Comparison of ENCODE assay signal across 31 mouse cellular contexts in the genomic region with DNA sequence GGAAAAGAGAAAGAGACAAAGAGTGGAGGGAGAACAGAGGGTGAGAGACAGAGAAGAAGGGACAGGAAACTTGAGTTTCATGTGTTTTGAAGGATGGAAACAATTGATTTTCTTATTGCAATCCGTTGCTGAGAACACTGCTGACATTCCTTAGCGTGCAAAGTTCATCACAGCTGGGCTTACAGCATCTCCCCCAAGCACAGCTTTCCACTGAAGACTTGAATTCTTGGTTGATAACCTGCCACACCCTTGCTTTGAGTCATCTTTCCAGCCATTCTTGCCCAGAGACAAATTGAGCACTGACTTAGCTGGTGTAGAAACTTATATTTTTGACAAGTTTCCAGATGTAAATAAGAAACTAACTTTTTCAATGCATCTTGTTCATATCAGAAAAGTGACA. TPM values are rescaled to one million over a fixed set of nuclear protein-coding genes. Genes with fewer than 3 reads are reported as not detected.
DNase-seq lines count a peak whose midpoint lies in the region; ATAC-seq and TF ChIP-seq lines count a peak whose summit lies in the region.
"Had no signal": no experiment of that assay in that cellular context is flagged by ENCODE, and none has a peak within 500 bp of the region (broad histone marks: within the 10 kb centered on the region; RNA-seq: fewer than 3 reads in every experiment).

No protein-coding gene starts in this region.

- H3K9ac ChIP-seq in lung, embryonic 14.5 days = no peak overlapping the region
- no peak overlapping the region for H3K9ac ChIP-seq in lung, postnatal 0 days (replicated peaks; ENCODE audit: low read depth)
- H3K9ac ChIP-seq in embryonic facial prominence, embryonic 15.5 days = no peak overlapping the region
- no peak overlapping the region for H3K9ac ChIP-seq in forebrain, embryonic 14.5 days (ENCODE audit: low read length)
- H3K9ac ChIP-seq: embryonic facial prominence, embryonic 12.5 days; forebrain, embryonic 12.5 days; hindbrain, embryonic 14.5 days; liver, embryonic 14.5 days; midbrain, embryonic 15.5 days; neural tube, embryonic 12.5 days had no signal

- H3K36me3 ChIP-seq in lung, embryonic 14.5 days (ENCODE audit: insufficient read depth) = no peaks in the 10 kb centered on the region
- no peaks in the 10 kb centered on the region for H3K36me3 ChIP-seq in lung, postnatal 0 days (ENCODE audit: insufficient read depth, low read length)
- H3K36me3 ChIP-seq in embryonic facial prominence, embryonic 15.5 days = no peaks in the 10 kb centered on the region
- no peaks in the 10 kb centered on the region for H3K36me3 ChIP-seq in forebrain, embryonic 14.5 days (ENCODE audit: control insufficient read depth, insufficient read depth, low read length)
- H3K36me3 ChIP-seq: embryonic facial prominence, embryonic 12.5 days; forebrain, embryonic 12.5 days; heart, embryonic 10.5 days; midbrain, embryonic 10.5 days; midbrain, embryonic 15.5 days; neural tube, embryonic 12.5 days had no signal

- ATAC-seq in lung, embryonic 14.5 days (ENCODE audit: insufficient read depth) = no peak
- no peak for ATAC-seq in lung, postnatal 0 days
- ATAC-seq in embryonic facial prominence, embryonic 15.5 days (ENCODE audit: insufficient number of reproducible peaks, low FRiP score, low TSS enrichment, low read depth) = no peak
- no peak for ATAC-seq in forebrain, embryonic 14.5 days
- ATAC-seq: activated CD4-positive, CD25-positive, alpha-beta regulatory T cell, adult 4 months; CD4-positive, CD25-positive, alpha-beta regulatory T cell, adult 4 months; intestine, postnatal 0 days; midbrain, embryonic 15.5 days had no signal

- H3K27me3 ChIP-seq in lung, embryonic 14.5 days (ENCODE audit: insufficient read depth, low read length) = no peaks in the 10 kb centered on the region
- no peaks in the 10 kb centered on the region for H3K27me3 ChIP-seq in lung, postnatal 0 days (replicated peaks; ENCODE audit: insufficient read depth, low read length)
- H3K27me3 ChIP-seq in embryonic facial prominence, embryonic 15.5 days = no peaks in the 10 kb centered on the region
- H3K27me3 ChIP-seq in forebrain, embryonic 14.5 days (replicated peaks; ENCODE audit: control insufficient read depth, insufficient read depth, low read length) = no peaks in the 10 kb centered on the region
- H3K27me3 ChIP-seq: embryonic facial prominence, embryonic 12.5 days; forebrain, embryonic 12.5 days; midbrain, embryonic 15.5 days; neural tube, embryonic 12.5 days had no signal

- TF ChIP-seq CTCF in lung, embryonic 14.5 days (IDR thresholded peaks at IDR 0.05; ENCODE audit: low read depth) = no peak
- no peak for TF ChIP-seq CTCF in lung, postnatal 0 days (IDR thresholded peaks at IDR 0.05)

- WGBS in lung, embryonic 14.5 days = 47% methylated on average over 2 of the region's 2 CpGs
- 71% methylated on average over 2 of the region's 2 CpGs for WGBS in lung, postnatal 0 days
- 10% methylated on average over 2 of the region's 2 CpGs for WGBS in embryonic facial prominence, embryonic 15.5 days
- WGBS in forebrain, embryonic 14.5 days = 81% methylated on average over 2 of the region's 2 CpGs

- no peaks in the 10 kb centered on the region; the same call in 1 of the 2 replicates for H3K4me1 ChIP-seq in lung, embryonic 14.5 days (ENCODE audit: insufficient read depth)
- H3K4me1 ChIP-seq in lung, postnatal 0 days (ENCODE audit: insufficient read depth, low read depth, low read length) = no peaks in the 10 kb centered on the region
- 0 out of 2 replicates have a peak, but pooled peaks cover 6% of the 10 kb centered on the region for H3K4me1 ChIP-seq in embryonic facial prominence, embryonic 15.5 days
- H3K4me1 ChIP-seq in forebrain, embryonic 14.5 days (ENCODE audit: control insufficient read depth, insufficient read depth, low read length) = no peaks in the 10 kb centered on the region
- H3K4me1 ChIP-seq: embryonic facial prominence, embryonic 12.5 days; forebrain, embryonic 12.5 days; heart, embryonic 10.5 days; midbrain, embryonic 15.5 days; neural tube, embryonic 12.5 days had no signal

- no peak overlapping the region for H3K4me3 ChIP-seq in lung, embryonic 14.5 days (ENCODE audit: low read depth, low read length)
- H3K4me3 ChIP-seq in lung, postnatal 0 days (ENCODE audit: low read depth, low read length) = no peak overlapping the region
- H3K4me3 ChIP-seq in embryonic facial prominence, embryonic 15.5 days (replicated peaks) = no peak overlapping the region
- no peak overlapping the region for H3K4me3 ChIP-seq in forebrain, embryonic 14.5 days (ENCODE audit: low read depth, low read length)
- H3K4me3 ChIP-seq: embryonic facial prominence, embryonic 12.5 days; forebrain, embryonic 12.5 days; heart, embryonic 10.5 days; midbrain, embryonic 10.5 days; midbrain, embryonic 15.5 days; neural tube, embryonic 12.5 days had no signal

- no peaks in the 10 kb centered on the region for H3K9me3 ChIP-seq in lung, embryonic 14.5 days (ENCODE audit: low read depth, low read length)
- no peaks in the 10 kb centered on the region for H3K9me3 ChIP-seq in lung, postnatal 0 days (ENCODE audit: low read length)
- H3K9me3 ChIP-seq in embryonic facial prominence, embryonic 15.5 days (replicated peaks) = no peaks in the 10 kb centered on the region
- H3K9me3 ChIP-seq in forebrain, embryonic 14.5 days (replicated peaks; ENCODE audit: control insufficient read depth, low read length) = no peaks in the 10 kb centered on the region
- H3K9me3 ChIP-seq: embryonic facial prominence, embryonic 12.5 days; forebrain, embryonic 12.5 days; heart, embryonic 10.5 days; midbrain, embryonic 10.5 days; midbrain, embryonic 15.5 days; neural tube, embryonic 12.5 days had no signal

- H3K27ac ChIP-seq in lung, embryonic 14.5 days (ENCODE audit: low read depth) = peak overlapping the region; percentile 24; the same call in 1 of the 2 replicates
- no peak overlapping the region for H3K27ac ChIP-seq in lung, postnatal 0 days (ENCODE audit: low read length)
- H3K27ac ChIP-seq in embryonic facial prominence, embryonic 15.5 days (replicated peaks) = peak overlapping the region; percentile 55
- no peak overlapping the region for H3K27ac ChIP-seq in forebrain, embryonic 14.5 days (ENCODE audit: low read depth, low read length)
- H3K27ac ChIP-seq: embryonic facial prominence, embryonic 12.5 days; forebrain, embryonic 12.5 days; heart, embryonic 10.5 days; hindbrain, embryonic 14.5 days; liver, embryonic 14.5 days; midbrain, embryonic 10.5 days; midbrain, embryonic 15.5 days; neural tube, embryonic 12.5 days had no signal

- no peak overlapping the region for H3K4me2 ChIP-seq in lung, embryonic 14.5 days
- no peak overlapping the region for H3K4me2 ChIP-seq in lung, postnatal 0 days (replicated peaks; ENCODE audit: low read depth, low read length)
- no peak overlapping the region for H3K4me2 ChIP-seq in embryonic facial prominence, embryonic 15.5 days (replicated peaks)
- H3K4me2 ChIP-seq in forebrain, embryonic 14.5 days (ENCODE audit: low read length) = no peak overlapping the region
- H3K4me2 ChIP-seq: embryonic facial prominence, embryonic 12.5 days; forebrain, embryonic 12.5 days; hindbrain, embryonic 14.5 days; midbrain, embryonic 15.5 days; neural tube, embryonic 12.5 days had no signal

- peak; percentile 46 for DNase-seq in gastrocnemius, adult 18-20 months (ENCODE audit: low spot score)
- no peak for DNase-seq in gastrocnemius, adult 8-10 months (ENCODE audit: low spot score in 2 of 2)
- DNase-seq in lung, embryonic 14.5 days = no peak
- no peak for DNase-seq in lung, postnatal 0 days (ENCODE audit: low spot score)
- DNase-seq in forebrain, embryonic 14.5 days (ENCODE audit: low spot score) = no peak
- no peak for DNase-seq in embryo, embryonic 10 days (ENCODE audit: low spot score)
- DNase-seq: adrenal gland, adult 8-10 months; cerebellum, adult 2 months; cerebellum, postnatal 14 days; gastrocnemius, postnatal 36 days; kidney, postnatal 14 days; layer of hippocampus, adult 9-11 months; liver; lung, adult 2 months; right cerebral cortex, adult 18-20 months; right cerebral cortex, postnatal 4 days; thymus, postnatal 14 days had no signal

- TF ChIP-seq EP300 in lung, postnatal 0 days (IDR thresholded peaks at IDR 0.05) = no peak

RNA-seq across cellular contexts. Expression of a gene that starts 2.3 kb away (rescaled TPM):
- 10 to 100 TPM; 72.3 to 85.2 TPM for total RNA-seq in gastrocnemius, adult 18-20 months (2021)
- total RNA-seq in gastrocnemius, adult 8-10 months (2022) = 10 to 100 TPM; 24.4 to 70.8 (median 36.4) TPM
- 1,504 and 1,512 TPM in 2 replicates for polyA plus RNA-seq in lung, embryonic 14.5 days (2014; fragmentation: Nextera tagmentation; extraction: Ambion mirVana)
- polyA plus RNA-seq in lung, postnatal 0 days (2015; fragmentation: Nextera tagmentation; extraction: Ambion mirVana) = 600 and 623 TPM in 2 replicates
- polyA plus RNA-seq in embryonic facial prominence, embryonic 15.5 days (2015; fragmentation: Nextera tagmentation; extraction: Ambion mirVana) = 2,793 and 3,179 TPM in 2 replicates
- polyA plus RNA-seq in forebrain, embryonic 14.5 days (2014; fragmentation: Nextera tagmentation; extraction: Ambion mirVana) = 119 and 157 TPM in 2 replicates
- total RNA-seq: hematopoietic stem cell, adult 5-6 weeks; megakaryocyte progenitor cell, adult 5-6 weeks had no signal
- polyA plus RNA-seq: activated CD4-positive, CD25-positive, alpha-beta regulatory T cell, adult 4 months; CD4-positive, CD25-positive, alpha-beta regulatory T cell, adult 4 months had no signal

Comparison
In these comparisons a context has a peak if more than half of its experiments do, and no peak if none do; other contexts are left out.
1. H3K27ac ChIP-seq: peak in lung, embryonic 14.5 days (single experiment) and embryonic facial prominence, embryonic 15.5 days (single experiment); none in lung, postnatal 0 days (single experiment) and forebrain, embryonic 14.5 days (single experiment).